Mouse (Mus musculus) intestine, postnatal 0 days (tissue): ENCODE measurements around the gene Pafah2. TPM values are rescaled to one million over a fixed set of nuclear protein-coding genes. Genes with fewer than 3 reads are reported as not detected.

ENCODE experiments used
- ATAC-seq: fragments of 200-750 bp; cut with Nextera tagmentation; 2 replicates; pipeline ENCODE4 v1.8.0; 2017; ENCODE audit warnings: mild to moderate bottlenecking, moderate TSS enrichment, moderate library complexity
- H3K27ac ChIP-seq: fragments of 300-500 bp; sonication (generic); 2 replicates; pipeline ENCODE4 v1.5.1; 2014; ENCODE audit warnings: mild to moderate bottlenecking, low read depth, low read length, moderate library complexity
- H3K27me3 ChIP-seq: fragments of 300-500 bp; sonication (generic); replicated peaks from 2 replicates; pipeline ENCODE4 v1.6.1; 2014; ENCODE audit warnings: low read length, mixed read lengths; ENCODE audit not compliant: control insufficient read depth, insufficient read depth
- H3K36me3 ChIP-seq: fragments of 300-500 bp; sonication (generic); 2 replicates; pipeline ENCODE4 v1.6.1; 2014; ENCODE audit warnings: mild to moderate bottlenecking, moderate library complexity; ENCODE audit not compliant: control insufficient read depth, insufficient read depth
- H3K4me1 ChIP-seq: fragments of 300-500 bp; sonication (generic); replicated peaks from 2 replicates; pipeline ENCODE4 v1.6.1; 2014; ENCODE audit warnings: antibody characterized with exemption, low read length, mixed read lengths; ENCODE audit not compliant: control insufficient read depth, insufficient read depth
- H3K4me2 ChIP-seq: fragments of 300-500 bp; sonication (generic); replicated peaks from 2 replicates; pipeline ENCODE4 v1.6.1; 2014; ENCODE audit warnings: low read depth, mild to moderate bottlenecking, moderate library complexity
- H3K4me3 ChIP-seq: fragments of 300-500 bp; sonication (generic); 2 replicates; pipeline ENCODE4 v1.5.1; 2014; ENCODE audit warnings: low read depth, low read length
- H3K9ac ChIP-seq: fragments of 300-500 bp; sonication (generic); 2 replicates; pipeline ENCODE4 v1.6.1; 2014; ENCODE audit warnings: mild to moderate bottlenecking, low read depth, low read length
- H3K9me3 ChIP-seq: fragments of 300-500 bp; sonication (generic); 2 replicates; pipeline ENCODE4 v1.6.1; 2016; ENCODE audit warnings: mixed run types; ENCODE audit not compliant: control insufficient read depth
- CTCF ChIP-seq: sonication (generic); IDR thresholded peaks from 2 replicates; pipeline ENCODE4 v1.5.1; 2016; ENCODE audit warnings: low read depth, mild to moderate bottlenecking, control low read depth, antibody characterized with exemption, moderate library complexity
- WGBS: fragments of 180-500 bp; shearing (Covaris S2); extraction: QIAGEN DNeasy Blood & Tissue Kit; methylation state at CpG from one replicate; pipeline ENCODE4 v1.1.7; 2014; 5-methylcytosine and 5-hydroxymethylcytosine counted together
- polyA plus RNA-seq: library from polyadenylated mRNA; unstranded; fragments of >200 nt; fragmentation: Nextera tagmentation; extraction: Ambion mirVana; gene quantifications from 2 replicates; pipeline ENCODE4 v1.2.1, GENCODE M21; 2015

The Pafah2 gene
- polyA plus RNA-seq, 1 experiment from 2014 or later = 39.8 TPM

- H3K4me1 ChIP-seq = no peaks in the 10 kb centered on the region
- no peaks in the 10 kb centered on the region for H3K36me3 ChIP-seq
- H3K9me3 ChIP-seq = no peaks in the 10 kb centered on the region
- 53% methylated on average over 7 of the region's 7 CpGs for WGBS
- no peak for ATAC-seq
- H3K4me3 ChIP-seq = no peak overlapping the region
- TF ChIP-seq CTCF = no peak
- H3K4me2 ChIP-seq = no peak overlapping the region
- H3K9ac ChIP-seq = no peak overlapping the region
- H3K27me3 ChIP-seq = no peaks in the 10 kb centered on the region
- H3K27ac ChIP-seq = no peak overlapping the region
These were observed 40.1 kb downstream of the Pafah2 start for GRCm38 (mm10) chr4:134436185-134436584.

- TF ChIP-seq CTCF = no peak
- no peaks in the 10 kb centered on the region for H3K4me1 ChIP-seq
These were observed 40.5 kb downstream of the Pafah2 start for GRCm38 (mm10) chr4:134436659-134437058.

GRCm38 (mm10) chr4:134439119-134439518 lies 43.0 kb downstream of the Pafah2 start:
- TF ChIP-seq CTCF = no peak
- 44% methylated on average over 3 of the region's 3 CpGs for WGBS
- Histone ChIP-seq H3K4me2 (no peak overlapping the region), H3K27me3 (no peaks in the 10 kb centered on the region), H3K9me3 (no peaks in the 10 kb centered on the region), H3K4me1 (no peaks in the 10 kb centered on the region), H3K36me3 (no peaks in the 10 kb centered on the region), H3K27ac (no peak overlapping the region), H3K4me3 (no peak overlapping the region), H3K9ac (no peak overlapping the region)
- ATAC-seq = no peak

More at GRCm38 (mm10) chr4:134436659-134437058, 40.5 kb downstream of the Pafah2 start:
- no peaks in the 10 kb centered on the region for H3K9me3 ChIP-seq
- no peak overlapping the region for H3K27ac ChIP-seq
- H3K9ac ChIP-seq = no peak overlapping the region
- no peaks in the 10 kb centered on the region for H3K27me3 ChIP-seq
- no peaks in the 10 kb centered on the region for H3K36me3 ChIP-seq
- H3K4me2 ChIP-seq = no peak overlapping the region
- ATAC-seq = no peak
- WGBS = 70% methylated on average over 10 of the region's 10 CpGs
- H3K4me3 ChIP-seq = no peak overlapping the region

- Histone ChIP-seq H3K27me3 (no peaks in the 10 kb centered on the region), H3K36me3 (no peaks in the 10 kb centered on the region), H3K9me3 (no peaks in the 10 kb centered on the region), H3K4me3 (no peak overlapping the region), H3K4me1 (no peaks in the 10 kb centered on the region), H3K27ac (no peak overlapping the region), H3K9ac (no peak overlapping the region), H3K4me2 (no peak overlapping the region)
- TF ChIP-seq CTCF = no peak
- WGBS = 80% methylated on average over 4 of the region's 4 CpGs
- ATAC-seq = no peak
These were observed 43.8 kb downstream of the Pafah2 start for GRCm38 (mm10) chr4:134439919-134440318.

GRCm38 (mm10) chr4:134442216-134442615 lies 46.1 kb downstream of the Pafah2 start:
- H3K27ac ChIP-seq = no peak overlapping the region
- no peaks in the 10 kb centered on the region; the same call in 1 of the 2 replicates for H3K27me3 ChIP-seq
- no peak for TF ChIP-seq CTCF
- no peaks in the 10 kb centered on the region for H3K4me1 ChIP-seq
- no peak overlapping the region for H3K4me2 ChIP-seq
- H3K36me3 ChIP-seq = no peaks in the 10 kb centered on the region
- no peaks in the 10 kb centered on the region for H3K9me3 ChIP-seq
- 74% methylated on average over 4 of the region's 4 CpGs for WGBS
- ATAC-seq = no peak
- H3K9ac ChIP-seq = no peak overlapping the region
- H3K4me3 ChIP-seq = no peak overlapping the region

- 50% methylated on average over 7 of the region's 7 CpGs for WGBS
- no peak overlapping the region for H3K9ac ChIP-seq
- no peak for TF ChIP-seq CTCF
- no peak overlapping the region for H3K4me3 ChIP-seq
- H3K36me3 ChIP-seq = no peaks in the 10 kb centered on the region
- ATAC-seq = no peak
- H3K27me3 ChIP-seq = no peaks in the 10 kb centered on the region; the same call in 1 of the 2 replicates
- no peaks in the 10 kb centered on the region; the same call in 1 of the 2 replicates for H3K4me1 ChIP-seq
- no peak overlapping the region for H3K27ac ChIP-seq
- no peaks in the 10 kb centered on the region for H3K9me3 ChIP-seq
- H3K4me2 ChIP-seq = no peak overlapping the region
These were observed 47.5 kb downstream of the Pafah2 start for GRCm38 (mm10) chr4:134443589-134443988.

- Histone ChIP-seq H3K4me3 (no peak overlapping the region), H3K9ac (no peak overlapping the region), H3K4me2 (no peak overlapping the region), H3K4me1 (no peaks in the 10 kb centered on the region; the same call in 1 of the 2 replicates), H3K36me3 (no peaks in the 10 kb centered on the region), H3K27ac (no peak overlapping the region), H3K27me3 (no peaks in the 10 kb centered on the region; the same call in 1 of the 2 replicates), H3K9me3 (no peaks in the 10 kb centered on the region)
- 52% methylated on average over 7 of the region's 7 CpGs for WGBS
- no peak for TF ChIP-seq CTCF
- no peak for ATAC-seq
These were observed 48.8 kb downstream of the Pafah2 start for GRCm38 (mm10) chr4:134444949-134445348.
